Mouse (Mus musculus): ENCODE measurements at regions not wholly inside any gene's neighbourhood (a gene's known extent, or its start where the extent isn't known, plus 50 kb on each side); places are given as distances from the start of the nearest gene placed in this dataset.

DNA sequence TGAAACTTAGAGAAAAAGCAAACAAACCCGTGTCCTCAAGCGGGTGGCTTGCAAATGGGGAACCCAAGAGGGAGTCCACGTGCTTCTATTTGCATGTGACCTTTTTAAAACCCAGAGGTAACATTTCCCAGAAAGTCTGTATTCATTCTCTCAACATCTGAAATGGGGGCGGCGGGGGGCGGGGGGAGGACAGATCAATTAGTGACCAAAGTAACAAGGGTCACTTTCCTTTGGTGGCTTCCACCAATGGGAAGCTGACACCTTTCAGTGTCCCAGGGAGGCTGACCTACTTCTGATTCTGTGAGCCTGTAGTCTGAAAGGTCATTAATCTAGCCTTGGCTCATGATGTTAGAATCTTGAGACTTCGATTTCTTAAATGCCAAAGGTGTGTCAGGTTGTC, 236.0 kb downstream of the Gm11011 start:
- H3K27me3 ChIP-seq (replicated peaks; ENCODE audit: control insufficient read depth, insufficient read depth, low read length), result no peaks in the 10 kb centered on the region
- 80% methylated on average over 7 of the region's 7 CpGs for WGBS

DNA sequence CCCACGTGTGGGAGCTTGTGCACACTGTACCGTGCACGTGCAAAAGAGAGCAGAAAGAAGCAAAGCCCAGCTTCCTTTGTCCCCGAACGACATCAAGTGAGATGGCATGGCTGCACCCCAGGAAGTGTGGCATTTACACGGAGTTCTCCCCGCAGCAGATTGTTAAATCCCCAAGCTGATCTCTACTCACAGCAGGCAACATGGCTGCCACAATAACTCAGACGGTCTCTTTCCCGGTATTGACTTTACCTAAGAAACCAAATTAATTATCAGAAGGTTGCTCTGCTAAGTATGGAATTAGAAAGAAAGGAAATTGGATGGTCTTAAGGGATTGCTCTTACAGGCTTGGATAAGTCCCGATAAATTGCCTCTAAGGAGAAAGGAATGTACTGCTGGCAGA, 241.4 kb downstream of the Gm11011 start:
- Histone ChIP-seq H3K36me3 (ENCODE audit: control insufficient read depth, insufficient read depth, low read length) (no peaks in the 10 kb centered on the region), H3K4me2 (ENCODE audit: low read length) (no peak overlapping the region), H3K9me3 (ENCODE audit: control insufficient read depth, low read length) (no peaks in the 10 kb centered on the region), H3K4me1 (replicated peaks; ENCODE audit: control insufficient read depth, insufficient read depth, low read length) (no peaks in the 10 kb centered on the region), H3K9ac (ENCODE audit: low read length) (no peak overlapping the region), H3K27ac (ENCODE audit: low read depth) (no peak overlapping the region), H3K27me3 (replicated peaks; ENCODE audit: control insufficient read depth, insufficient read depth, low read length) (no peaks in the 10 kb centered on the region), H3K4me3 (ENCODE audit: low read depth, low read length) (no peak overlapping the region)
- DNase-seq (ENCODE audit: low spot score), result no peak
- ATAC-seq (replicated peaks; ENCODE audit: low FRiP score, low TSS enrichment, low read depth), result no peak
- WGBS, result 74% methylated on average over 10 of the region's 10 CpGs

More for the DNA sequence above, 236.0 kb downstream of the Gm11011 start:
- Histone ChIP-seq H3K27ac (ENCODE audit: low read depth) (no peak overlapping the region), H3K4me1 (replicated peaks; ENCODE audit: control insufficient read depth, insufficient read depth, low read length) (no peaks in the 10 kb centered on the region), H3K4me2 (ENCODE audit: low read length) (no peak overlapping the region), H3K4me3 (ENCODE audit: low read depth, low read length) (no peak overlapping the region), H3K9me3 (ENCODE audit: control insufficient read depth, low read length) (no peaks in the 10 kb centered on the region), H3K36me3 (ENCODE audit: control insufficient read depth, insufficient read depth, low read length) (no peaks in the 10 kb centered on the region), H3K9ac (ENCODE audit: low read length) (no peak overlapping the region)
- DNase-seq (ENCODE audit: low spot score) (no peak), ATAC-seq (replicated peaks; ENCODE audit: low FRiP score, low TSS enrichment, low read depth) (no peak)

DNA sequence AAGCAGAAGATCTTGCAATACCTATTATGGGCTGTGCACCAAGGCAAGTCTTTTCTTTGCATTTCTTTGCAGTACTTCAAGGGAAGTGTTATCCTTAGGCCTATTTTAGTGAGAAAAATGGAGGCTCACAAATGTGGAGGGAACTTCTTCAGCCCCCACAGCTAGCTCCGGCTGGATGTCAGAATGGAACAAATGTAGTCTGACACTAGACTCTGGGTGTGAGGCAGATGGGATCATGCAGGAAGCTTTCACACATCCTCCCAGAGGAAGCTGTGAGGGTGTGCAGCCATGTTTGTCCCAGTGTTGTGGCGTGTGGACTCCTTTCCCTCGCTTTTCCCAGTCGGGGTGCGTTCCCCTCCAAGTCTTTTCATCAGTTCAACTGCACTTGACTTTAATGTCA, 268.0 kb downstream of the Gm11011 start:
- WGBS, result 85% methylated on average over 5 of the region's 5 CpGs
- Histone ChIP-seq H3K27ac (ENCODE audit: low read depth) (no peak overlapping the region), H3K27me3 (replicated peaks; ENCODE audit: control insufficient read depth, insufficient read depth, low read length) (no peaks in the 10 kb centered on the region), H3K9me3 (ENCODE audit: control insufficient read depth, low read length) (no peaks in the 10 kb centered on the region), H3K4me3 (ENCODE audit: low read depth, low read length) (no peak overlapping the region), H3K4me2 (ENCODE audit: low read length) (no peak overlapping the region), H3K4me1 (replicated peaks; ENCODE audit: control insufficient read depth, insufficient read depth, low read length) (no peaks in the 10 kb centered on the region), H3K9ac (ENCODE audit: low read length) (no peak overlapping the region), H3K36me3 (ENCODE audit: control insufficient read depth, insufficient read depth, low read length) (no peaks in the 10 kb centered on the region)
- no peak for DNase-seq (ENCODE audit: low spot score)
- no peak for ATAC-seq (replicated peaks; ENCODE audit: low FRiP score, low TSS enrichment, low read depth)

DNA sequence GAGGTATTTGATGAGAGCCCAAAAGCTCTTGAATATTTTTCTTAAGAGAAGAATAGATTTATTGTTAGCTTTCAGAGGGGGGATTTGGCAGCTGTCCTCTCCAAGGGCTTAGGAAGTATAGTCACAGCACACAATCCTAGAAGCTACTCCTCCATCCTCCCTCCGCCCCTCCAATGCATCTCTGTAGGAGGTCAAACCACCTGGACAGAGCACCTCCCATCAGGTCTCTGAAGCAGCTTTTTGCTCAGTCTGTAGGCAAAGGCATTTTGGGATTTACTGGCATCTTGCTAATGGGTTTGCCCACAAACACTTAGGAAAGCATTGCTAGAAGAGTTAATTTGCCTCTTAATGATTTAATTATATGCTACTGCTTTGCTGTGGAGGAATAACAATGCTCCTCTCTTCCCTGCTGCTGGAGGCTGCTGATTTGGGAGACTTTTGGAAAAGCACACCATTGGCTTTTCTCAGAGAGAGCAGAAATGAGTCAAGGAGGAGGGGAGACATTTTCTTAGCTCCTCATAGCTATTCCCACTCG, 273.1 kb downstream of the Gm11011 start:
- H3K36me3 ChIP-seq (ENCODE audit: control insufficient read depth, insufficient read depth, low read length), result no peaks in the 10 kb centered on the region
- H3K27me3 ChIP-seq (replicated peaks; ENCODE audit: control insufficient read depth, insufficient read depth, low read length), result no peaks in the 10 kb centered on the region
- DNase-seq (ENCODE audit: low spot score) (no peak), ATAC-seq (replicated peaks; ENCODE audit: low FRiP score, low TSS enrichment, low read depth) (no peak)
- no peaks in the 10 kb centered on the region for H3K9me3 ChIP-seq (ENCODE audit: control insufficient read depth, low read length)
- no peak overlapping the region for H3K9ac ChIP-seq (ENCODE audit: low read length)
- H3K4me1 ChIP-seq (replicated peaks; ENCODE audit: control insufficient read depth, insufficient read depth, low read length), result no peaks in the 10 kb centered on the region
- WGBS, result 57% methylated on average over 2 of the region's 2 CpGs
- H3K4me2 ChIP-seq (ENCODE audit: low read length), result no peak overlapping the region
- no peak overlapping the region for H3K27ac ChIP-seq (ENCODE audit: low read depth)
- H3K4me3 ChIP-seq (ENCODE audit: low read depth, low read length), result no peak overlapping the region

DNA sequence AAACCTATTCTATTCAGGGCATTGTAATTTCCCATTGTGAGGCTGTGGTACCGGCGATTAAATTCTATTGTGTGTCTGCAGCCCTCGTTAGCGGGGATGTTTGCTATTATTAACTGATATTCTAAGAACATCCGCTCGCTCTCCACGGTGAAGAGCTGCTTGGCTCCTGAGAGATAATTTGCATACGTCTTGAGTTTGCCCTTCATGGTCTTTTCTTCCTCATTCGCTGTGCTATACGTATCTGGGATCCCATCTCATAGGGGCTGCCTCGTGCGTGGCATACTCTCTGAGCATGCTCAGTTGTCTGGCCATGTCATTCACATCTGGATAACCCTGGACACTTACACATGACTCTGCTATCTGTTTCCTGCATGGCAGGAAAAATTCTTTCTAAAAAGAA, 275.7 kb downstream of the Gm11011 start:
- ATAC-seq (replicated peaks; ENCODE audit: low FRiP score, low TSS enrichment, low read depth) (no peak), DNase-seq (ENCODE audit: low spot score) (no peak)
- no peaks in the 10 kb centered on the region for H3K4me1 ChIP-seq (replicated peaks; ENCODE audit: control insufficient read depth, insufficient read depth, low read length)
- H3K27me3 ChIP-seq (replicated peaks; ENCODE audit: control insufficient read depth, insufficient read depth, low read length), result no peaks in the 10 kb centered on the region
- H3K9me3 ChIP-seq (ENCODE audit: control insufficient read depth, low read length), result no peaks in the 10 kb centered on the region
- H3K4me2 ChIP-seq (ENCODE audit: low read length), result no peak overlapping the region
- H3K27ac ChIP-seq (ENCODE audit: low read depth), result no peak overlapping the region
- no peak overlapping the region for H3K9ac ChIP-seq (ENCODE audit: low read length)
- no peaks in the 10 kb centered on the region for H3K36me3 ChIP-seq (ENCODE audit: control insufficient read depth, insufficient read depth, low read length)
- WGBS, result 64% methylated on average over 12 of the region's 12 CpGs
- no peak overlapping the region for H3K4me3 ChIP-seq (ENCODE audit: low read depth, low read length)

DNA sequence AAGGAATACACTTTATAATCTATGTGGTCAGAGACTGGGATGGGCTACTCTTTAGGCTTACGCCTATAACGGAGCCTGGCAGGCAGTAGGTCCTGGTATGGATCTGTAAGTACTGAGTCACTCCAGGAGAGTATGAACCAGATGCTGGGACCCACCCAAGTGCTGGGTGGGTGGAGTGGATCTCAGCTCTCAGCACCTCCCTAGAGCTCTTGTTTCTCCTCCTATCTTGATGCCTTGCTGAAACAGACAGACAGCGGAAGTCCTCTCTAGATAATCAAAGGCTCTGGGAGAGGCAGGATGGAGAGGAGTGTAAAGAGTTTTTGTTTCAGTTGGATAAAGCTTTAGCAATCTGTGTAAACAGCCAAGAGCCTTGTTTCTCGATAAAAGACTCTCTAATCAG, 276.2 kb downstream of the Gm11011 start:
- ATAC-seq (replicated peaks; ENCODE audit: low FRiP score, low TSS enrichment, low read depth), result no peak
- no peak for DNase-seq (ENCODE audit: low spot score)
- Histone ChIP-seq H3K4me1 (replicated peaks; ENCODE audit: control insufficient read depth, insufficient read depth, low read length) (no peaks in the 10 kb centered on the region), H3K27ac (ENCODE audit: low read depth) (no peak overlapping the region), H3K9me3 (ENCODE audit: control insufficient read depth, low read length) (no peaks in the 10 kb centered on the region), H3K36me3 (ENCODE audit: control insufficient read depth, insufficient read depth, low read length) (no peaks in the 10 kb centered on the region), H3K4me2 (ENCODE audit: low read length) (no peak overlapping the region), H3K4me3 (ENCODE audit: low read depth, low read length) (no peak overlapping the region), H3K9ac (ENCODE audit: low read length) (no peak overlapping the region), H3K27me3 (replicated peaks; ENCODE audit: control insufficient read depth, insufficient read depth, low read length) (no peaks in the 10 kb centered on the region)
- 64% methylated on average over 4 of the region's 4 CpGs for WGBS

DNA sequence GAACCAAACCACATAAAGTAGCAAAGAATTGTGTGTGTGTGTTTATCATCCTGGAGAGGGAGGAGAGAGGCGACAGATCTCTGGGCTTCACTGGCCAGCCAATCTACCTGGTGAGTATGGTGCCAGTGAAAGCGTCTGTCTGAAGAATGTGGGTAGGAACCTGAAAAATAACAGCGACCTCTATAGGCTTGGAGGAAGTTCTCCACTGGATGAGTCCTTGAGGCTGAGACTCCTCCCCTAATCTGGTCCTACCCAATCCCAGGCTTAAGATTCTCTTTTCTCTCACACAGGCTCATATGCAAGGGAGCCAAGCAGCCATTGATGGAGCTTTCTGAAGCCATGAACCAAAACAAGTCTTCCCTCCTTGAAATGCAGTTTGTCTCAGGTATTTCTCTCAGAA, 283.2 kb downstream of the Gm11011 start:
- H3K36me3 ChIP-seq (ENCODE audit: control insufficient read depth, insufficient read depth, low read length), result no peaks in the 10 kb centered on the region
- no peak overlapping the region for H3K9ac ChIP-seq (ENCODE audit: low read length)
- no peak overlapping the region for H3K4me2 ChIP-seq (ENCODE audit: low read length)
- DNase-seq (ENCODE audit: low spot score), result no peak
- no peak for ATAC-seq (replicated peaks; ENCODE audit: low FRiP score, low TSS enrichment, low read depth)
- no peaks in the 10 kb centered on the region for H3K27me3 ChIP-seq (replicated peaks; ENCODE audit: control insufficient read depth, insufficient read depth, low read length)
- no peak overlapping the region for H3K27ac ChIP-seq (ENCODE audit: low read depth)
- peaks cover 5% of the 10 kb centered on the region; the same call in 1 of the 2 replicates for H3K9me3 ChIP-seq (ENCODE audit: control insufficient read depth, low read length)
- no peaks in the 10 kb centered on the region for H3K4me1 ChIP-seq (replicated peaks; ENCODE audit: control insufficient read depth, insufficient read depth, low read length)
- H3K4me3 ChIP-seq (ENCODE audit: low read depth, low read length), result no peak overlapping the region
- WGBS, result 80% methylated on average over 3 of the region's 3 CpGs

DNA sequence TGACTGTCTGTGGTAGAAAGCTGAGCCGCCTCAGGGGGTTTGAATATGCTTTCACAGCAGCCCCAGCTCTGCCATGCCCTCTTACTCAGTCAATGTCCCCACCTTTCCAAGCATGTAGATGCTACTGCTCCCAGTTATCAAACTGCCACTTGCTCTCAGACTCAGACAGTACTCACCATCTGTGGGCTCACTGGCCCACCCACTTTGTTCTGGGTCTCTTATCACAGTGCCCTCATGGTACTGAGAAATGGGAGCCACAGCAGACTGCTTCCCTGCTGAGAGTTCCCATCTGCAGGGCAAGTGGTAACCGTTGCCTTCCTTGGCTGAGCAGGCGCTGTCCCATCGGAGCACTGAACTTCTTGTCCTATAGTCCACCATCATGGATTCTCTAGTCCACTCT, 286.6 kb downstream of the Gm11011 start:
- DNase-seq (ENCODE audit: low spot score) (no peak), ATAC-seq (replicated peaks; ENCODE audit: low FRiP score, low TSS enrichment, low read depth) (no peak)
- H3K27me3 ChIP-seq (replicated peaks; ENCODE audit: control insufficient read depth, insufficient read depth, low read length), result no peaks in the 10 kb centered on the region
- H3K36me3 ChIP-seq (ENCODE audit: control insufficient read depth, insufficient read depth, low read length), result no peaks in the 10 kb centered on the region
- no peak overlapping the region for H3K4me3 ChIP-seq (ENCODE audit: low read depth, low read length)
- no peak overlapping the region for H3K4me2 ChIP-seq (ENCODE audit: low read length)
- H3K9me3 ChIP-seq (ENCODE audit: control insufficient read depth, low read length), result peaks cover 5% of the 10 kb centered on the region; the same call in 1 of the 2 replicates
- peaks cover 7% of the 10 kb centered on the region for H3K4me1 ChIP-seq (replicated peaks; ENCODE audit: control insufficient read depth, insufficient read depth, low read length)
- WGBS, result 93% methylated on average over 4 of the region's 4 CpGs
- no peak overlapping the region for H3K9ac ChIP-seq (ENCODE audit: low read length)
- no peak overlapping the region for H3K27ac ChIP-seq (ENCODE audit: low read depth)

DNA sequence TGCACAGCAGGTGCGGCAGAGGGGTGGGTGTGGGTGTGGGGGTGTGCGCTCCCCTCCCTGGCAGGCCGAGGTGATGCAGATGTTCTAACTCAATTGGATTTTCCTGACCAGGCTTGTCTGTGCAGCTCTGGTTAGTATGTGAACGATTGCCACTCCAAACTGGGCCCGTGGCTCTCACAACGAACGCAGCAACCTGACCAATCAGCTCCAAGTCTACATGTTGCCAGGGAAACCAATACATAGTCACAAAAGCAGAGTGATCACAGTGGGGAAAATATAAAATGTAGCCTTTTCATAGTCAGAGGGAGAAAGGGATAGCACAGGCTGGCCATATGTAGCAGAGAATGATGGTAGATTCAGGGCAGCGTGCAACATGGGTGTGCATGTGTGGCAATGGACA, 287.1 kb downstream of the Gm11011 start:
- Histone ChIP-seq H3K27ac (ENCODE audit: low read depth) (no peak overlapping the region), H3K9me3 (ENCODE audit: control insufficient read depth, low read length) (peaks cover 5% of the 10 kb centered on the region; the same call in 1 of the 2 replicates), H3K4me2 (ENCODE audit: low read length) (no peak overlapping the region), H3K36me3 (ENCODE audit: control insufficient read depth, insufficient read depth, low read length) (no peaks in the 10 kb centered on the region), H3K4me3 (ENCODE audit: low read depth, low read length) (no peak overlapping the region), H3K9ac (ENCODE audit: low read length) (no peak overlapping the region), H3K27me3 (replicated peaks; ENCODE audit: control insufficient read depth, insufficient read depth, low read length) (no peaks in the 10 kb centered on the region), H3K4me1 (replicated peaks; ENCODE audit: control insufficient read depth, insufficient read depth, low read length) (peaks cover 7% of the 10 kb centered on the region)
- DNase-seq (ENCODE audit: low spot score) (no peak), ATAC-seq (replicated peaks; ENCODE audit: low FRiP score, low TSS enrichment, low read depth) (no peak)
- WGBS, result 90% methylated on average over 8 of the region's 8 CpGs

All from intestine, embryonic 14.5 days (tissue).